Mouse (Mus musculus) monocyte, adult 59 days (primary cell): ENCODE data around the gene Rps27. TPM values are rescaled to one million over a fixed set of nuclear protein-coding genes. Genes with fewer than 3 reads are reported as not detected.

ENCODE experiments used
- total RNA-seq, 2 experiments: library from RNA; stranded (reverse); gene quantifications; one replicate each; pipeline ENCODE4 v1.2.4; 2023

Gene Rps27
- 1,000 to 10,000 TPM; 4,171 to 4,463 TPM for total RNA-seq

DNA sequence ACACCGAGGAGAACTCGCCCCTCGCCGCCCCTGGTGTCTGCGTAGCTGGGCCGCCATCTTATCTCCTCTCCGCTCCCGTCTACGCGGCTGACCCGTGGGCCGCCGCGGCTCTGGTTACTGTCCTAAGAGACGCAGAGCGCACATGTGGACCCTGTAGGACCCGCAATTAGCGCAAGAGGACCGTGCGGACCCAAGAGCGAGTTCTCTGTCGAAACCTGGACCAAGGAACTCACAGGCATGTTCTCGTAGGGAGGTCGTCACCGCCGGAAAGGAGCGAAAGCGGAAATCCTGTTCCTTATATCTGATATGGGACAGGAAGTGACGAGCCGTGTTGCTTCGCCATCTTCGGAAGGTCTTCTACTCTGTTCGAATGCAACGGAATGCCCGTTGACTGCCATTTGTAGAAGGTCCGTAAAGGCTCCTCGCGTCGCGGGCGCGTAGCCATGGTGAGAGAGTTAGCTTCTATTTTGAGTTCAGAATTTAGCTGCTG, at the start of gene Rps27, which contains the start of gene Rab13:
Gene Rps27, minus strand, starts transcription at position 275 of the 490 bp plus-strand sequence.
Gene Rab13, plus strand, starts transcription at position 319 of the 490 bp plus-strand sequence.

DNA sequence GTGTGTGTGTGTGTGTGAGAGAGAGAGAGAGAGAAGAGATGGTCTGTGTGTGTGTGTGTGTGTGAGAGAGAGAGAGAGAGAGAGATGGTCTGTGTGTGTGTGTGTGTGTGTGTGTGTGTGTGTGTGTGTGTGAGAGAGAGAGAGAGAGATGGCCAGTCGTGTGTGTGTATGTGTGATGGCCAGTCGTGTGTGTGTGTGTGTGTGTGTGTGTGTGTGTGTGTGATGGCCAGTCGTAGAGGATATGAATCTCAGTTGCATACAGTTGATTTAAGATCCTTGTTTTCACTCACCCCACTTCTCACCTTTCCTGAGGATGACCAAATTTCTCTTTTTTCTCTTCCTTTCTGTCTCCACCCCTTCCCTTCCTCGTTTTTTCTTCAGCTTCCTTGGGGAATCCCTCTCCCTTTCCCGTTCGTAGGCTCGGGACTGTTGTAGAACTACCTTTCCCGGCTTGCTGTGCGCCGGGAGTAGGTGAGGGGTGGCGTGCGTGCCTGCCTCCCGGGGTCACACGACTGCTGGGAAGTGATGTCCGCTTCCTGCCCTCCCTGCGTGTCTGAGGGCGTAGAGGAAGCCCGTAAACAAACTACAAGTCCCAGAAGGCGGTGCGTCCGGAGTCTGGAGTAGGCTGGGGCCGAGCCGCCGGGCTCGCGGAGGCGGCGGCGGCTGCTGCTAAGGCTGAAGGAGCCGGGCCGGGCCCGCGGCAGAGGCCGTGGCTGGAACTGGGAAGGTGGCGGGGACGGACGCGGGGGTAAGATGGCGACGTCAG, 40.4 kb upstream of the Rps27 start, which contains the start of gene Crtc2:
Gene Crtc2, plus strand, starts transcription at position 511 of the 766 bp plus-strand sequence.

DNA sequence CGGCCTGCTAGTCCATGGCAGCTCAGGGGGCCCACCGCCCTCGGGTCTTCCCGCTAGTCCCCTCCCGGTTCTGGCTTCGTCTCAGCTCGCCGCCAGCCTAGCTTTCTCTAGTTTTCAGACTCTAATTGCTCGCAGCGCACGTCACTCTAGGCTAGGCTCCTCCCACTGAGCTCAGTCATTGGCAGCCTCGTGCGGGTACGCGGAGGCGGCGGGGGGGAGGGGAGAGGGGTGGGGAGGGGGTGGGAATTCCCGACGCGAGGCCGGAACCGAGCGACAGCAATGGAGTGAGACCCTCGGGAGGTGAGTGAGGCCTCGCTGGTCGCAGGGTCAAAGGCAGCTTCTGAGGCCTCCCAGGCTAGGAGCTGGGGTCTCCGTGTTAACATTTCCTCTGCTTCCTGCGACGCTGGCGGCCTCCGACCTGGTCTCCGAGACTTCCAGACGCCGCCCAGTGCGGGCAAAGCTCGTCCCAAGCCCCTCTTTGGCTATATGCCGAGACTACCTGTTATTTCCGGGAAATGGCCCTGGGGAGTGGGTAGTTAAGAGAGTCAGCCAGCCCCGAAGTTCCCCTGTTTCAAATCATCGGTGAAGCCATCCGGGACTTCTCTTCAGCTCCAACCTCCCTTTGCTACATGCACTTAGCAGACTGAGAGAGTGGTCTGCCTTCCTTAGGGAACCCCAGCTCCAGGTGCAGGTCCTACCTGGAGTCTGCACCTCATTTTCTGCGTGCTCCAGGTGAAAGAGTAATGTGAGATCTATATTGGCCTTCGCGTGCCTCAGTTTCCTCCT, 34.7 kb upstream of the Rps27 start, which contains the start of gene Slc39a1:
Gene Slc39a1, plus strand, starts transcription at position 213 of the 786 bp plus-strand sequence.

GRCm38 (mm10) chr3:90242984-90243775, 29.7 kb upstream of the Rps27 start, which contains the start of gene Creb3l4:
Gene Creb3l4, minus strand, starts transcription at chr3:90243512.

GRCm38 (mm10) chr3:90231507-90232333, 18.3 kb upstream of the Rps27 start, which contains the start of gene Jtb:
Gene Jtb, plus strand, starts transcription at chr3:90231597.

Other genes with a start within 250 kb of the Rps27 start
- gene Hax1, start 214.9 kb downstream of the Rps27 start, total RNA-seq = 10 to 100 TPM; 49.4 to 58.5 TPM
- 10 to 100 TPM; 60.3 to 68.3 TPM for gene 4933434E20Rik, start 162.0 kb downstream of the Rps27 start, total RNA-seq
- gene Ubap2l, start 161.0 kb downstream of the Rps27 start, total RNA-seq = 100 to 1,000 TPM; 200 to 228 TPM
- 100 to 1,000 TPM; 594 to 595 TPM for gene Tpm3, start 141.0 kb downstream of the Rps27 start, total RNA-seq
- gene Nup210l, start 109.5 kb downstream of the Rps27 start, total RNA-seq = under 1 TPM; 0.61 to 0.63 TPM
- gene Rab13, start within 50 bp of the Rps27 start, total RNA-seq = 1 to 10 TPM; 1.5 to 1.8 TPM
- gene Jtb, start 17.9 kb upstream of the Rps27 start, total RNA-seq = 10 to 100 TPM; 58.2 to 59.8 TPM
- under 1 TPM in 1 of 2 experiments, not detected in 1; 0.49 TPM for gene Creb3l4, start 29.9 kb upstream of the Rps27 start, total RNA-seq
- gene Slc39a1, start 34.5 kb upstream of the Rps27 start, total RNA-seq = 10 to 100 TPM; 60.0 to 71.1 TPM
- gene Crtc2, start 40.5 kb upstream of the Rps27 start, total RNA-seq = 100 to 1,000 TPM in 1 of 2 experiments, 10 to 100 TPM in 1; 96.3 to 105 TPM
- 100 to 1,000 TPM in 1 of 2 experiments, 10 to 100 TPM in 1; 95.5 to 103 TPM for gene Dennd4b, start 51.5 kb upstream of the Rps27 start, total RNA-seq
- 10 to 100 TPM; 77.6 to 81.0 TPM for gene Gatad2b, start 79.5 kb upstream of the Rps27 start, total RNA-seq
- 1 to 10 TPM; 1.1 to 1.5 TPM for gene Slc27a3, start 176.3 kb upstream of the Rps27 start, total RNA-seq
- 10 to 100 TPM; 35.1 to 39.0 TPM for gene Ints3, start 220.0 kb upstream of the Rps27 start, total RNA-seq